Mouse (Mus musculus) liver, embryonic 14.5 days (tissue): ENCODE results near the gene Ank2. TPM values are rescaled to one million over a fixed set of nuclear protein-coding genes. Genes with fewer than 3 reads are reported as not detected.

ENCODE experiments used
- ATAC-seq: fragments of 200-750 bp; cut with Nextera tagmentation; 2 replicates; pipeline ENCODE4 v1.8.0; 2017; ENCODE audit warnings: moderate number of reproducible peaks, mild to moderate bottlenecking, moderate library complexity; ENCODE audit not compliant: insufficient read depth
- DNase-seq, 3 experiments: peaks; one replicate each; pipeline ENCODE4 v3.0.0-alpha.2; 2012 to 2013; ENCODE audit warnings: low read depth in 3 of 3, low spot score in 3 of 3
- H3K27ac ChIP-seq: fragments of 300-500 bp; sonication (generic); 2 replicates; pipeline ENCODE4 v1.5.1; 2014; ENCODE audit warnings: moderate library complexity, mild to moderate bottlenecking, control low read depth, inconsistent platforms
- H3K27me3 ChIP-seq: fragments of 300-500 bp; sonication (generic); 2 replicates; pipeline ENCODE4 v1.6.1; 2014; ENCODE audit warnings: mild to moderate bottlenecking, low read length, moderate library complexity; ENCODE audit not compliant: control insufficient read depth, insufficient read depth
- H3K36me3 ChIP-seq: fragments of 300-500 bp; sonication (generic); replicated peaks from 2 replicates; pipeline ENCODE4 v1.6.1; 2014; ENCODE audit warnings: low read depth; ENCODE audit not compliant: control insufficient read depth, insufficient read depth
- H3K4me1 ChIP-seq, 2 experiments: fragments of 200-500 bp in 1 of 2; fragments of 300-500 bp in 1 of 2; sonication (generic) in 1 of 2; replicated peaks; 2 replicates each; pipeline ENCODE4 v1.6.1; 2012 to 2014; ENCODE audit warnings: antibody characterized with exemption in 1 of 2, inconsistent platforms in 1 of 2, low read length in 1 of 2; ENCODE audit not compliant: control insufficient read depth in 2 of 2, insufficient read depth in 2 of 2
- H3K4me2 ChIP-seq: fragments of 300-500 bp; sonication (generic); 2 replicates; pipeline ENCODE4 v1.6.1; 2014; ENCODE audit warnings: low read depth, mild to moderate bottlenecking, control low read depth, moderate library complexity
- H3K4me3 ChIP-seq, 2 experiments: fragments of 200-500 bp in 1 of 2; fragments of 300-500 bp in 1 of 2; sonication (generic) in 1 of 2; 2 replicates each; pipeline ENCODE4 v1.5.1; 2012 to 2014; ENCODE audit warnings: low read depth in 2 of 2, low read length in 2 of 2, mild to moderate bottlenecking in 2 of 2, control low read depth in 1 of 2, inconsistent platforms in 1 of 2, moderate library complexity in 1 of 2; ENCODE audit not compliant: insufficient read depth in 1 of 2
- H3K9ac ChIP-seq: fragments of 300-500 bp; sonication (generic); replicated peaks from 2 replicates; pipeline ENCODE4 v1.6.1; 2014; ENCODE audit warnings: mild to moderate bottlenecking, control low read depth, moderate library complexity
- H3K9me3 ChIP-seq: fragments of 300-500 bp; sonication (generic); 2 replicates; pipeline ENCODE4 v1.6.1; 2016; ENCODE audit warnings: low read length, mixed read lengths; ENCODE audit not compliant: control insufficient read depth
- CTCF ChIP-seq: IDR thresholded peaks from 2 replicates; pipeline ENCODE4 v1.5.1; 2016; ENCODE audit warnings: antibody characterized with exemption, low read depth, control low read depth
- EP300 ChIP-seq: IDR thresholded peaks from 2 replicates; pipeline ENCODE4 v1.6.1; 2016; ENCODE audit warnings: antibody characterized with exemption, low read depth
- WGBS: fragments of 180-500 bp; shearing (Covaris S2); extraction: QIAGEN DNeasy Blood & Tissue Kit; methylation state at CpG from one replicate; pipeline ENCODE4 v1.1.7; 2014; ENCODE audit not compliant: insufficient replicate concordance; 5-methylcytosine and 5-hydroxymethylcytosine counted together
- polyA plus RNA-seq, 2 experiments: library from polyadenylated mRNA; depleted of rRNA in 1 of 2; stranded (reverse) in 1 of 2; unstranded in 1 of 2; fragments of >200 nt; fragmentation: Nextera tagmentation in 1 of 2; extraction: Ambion mirVana in 1 of 2; gene quantifications; 2 replicates each; pipeline versions ENCODE4 v1.2.1 to v1.2.3; 2012 to 2014

Gene Ank2
- polyA plus RNA-seq, 2 experiments: 4.8 to 5.2 TPM

- Histone ChIP-seq H3K27ac (no peak overlapping the region), H3K4me1 (no peaks in the 10 kb centered on the region), H3K4me3 (no peak overlapping the region), H3K4me2 (no peak overlapping the region), H3K9ac (no peak overlapping the region), H3K36me3 (no peaks in the 10 kb centered on the region), H3K27me3 (no peaks in the 10 kb centered on the region), H3K9me3 (no peaks in the 10 kb centered on the region)
- TF ChIP-seq EP300 (no peak), CTCF (no peak)
- WGBS: 67% methylated on average over 8 of the region's 9 CpGs
- no peak for ATAC-seq
- DNase-seq: no peak
Measured at GRCm38 (mm10) chr3:127140590-127140989, 358.6 kb downstream of the Ank2 start.

GRCm38 (mm10) chr3:127139638-127140037, 359.5 kb downstream of the Ank2 start:
- 54% methylated on average over 2 of the region's 2 CpGs for WGBS
- Histone ChIP-seq H3K36me3 (no peaks in the 10 kb centered on the region), H3K27ac (no peak overlapping the region), H3K27me3 (no peaks in the 10 kb centered on the region), H3K9ac (no peak overlapping the region), H3K4me2 (no peak overlapping the region), H3K4me3 (no peak overlapping the region), H3K9me3 (no peaks in the 10 kb centered on the region), H3K4me1 (no peaks in the 10 kb centered on the region)
- TF ChIP-seq EP300: no peak
- no peak for TF ChIP-seq CTCF
- ATAC-seq (no peak), DNase-seq (no peak)

- TF ChIP-seq CTCF: no peak
- TF ChIP-seq EP300: no peak
- Histone ChIP-seq H3K27ac (no peak overlapping the region), H3K4me1 (no peaks in the 10 kb centered on the region), H3K9me3 (no peaks in the 10 kb centered on the region), H3K4me2 (no peak overlapping the region), H3K9ac (no peak overlapping the region), H3K4me3 (no peak overlapping the region), H3K27me3 (no peaks in the 10 kb centered on the region), H3K36me3 (no peaks in the 10 kb centered on the region)
- DNase-seq (no peak), ATAC-seq (no peak)
- WGBS: 47% methylated on average over 5 of the region's 5 CpGs
Measured at GRCm38 (mm10) chr3:127137508-127137907, 361.6 kb downstream of the Ank2 start.

- H3K9me3 ChIP-seq: no peaks in the 10 kb centered on the region
- no peak overlapping the region for H3K27ac ChIP-seq
- H3K4me2 ChIP-seq: no peak overlapping the region
- TF ChIP-seq CTCF (no peak), EP300 (no peak)
- 55% methylated on average over 2 of the region's 2 CpGs for WGBS
- H3K9ac ChIP-seq: no peak overlapping the region
- DNase-seq: no peak
- H3K4me1 ChIP-seq: no peaks in the 10 kb centered on the region
- H3K36me3 ChIP-seq: no peaks in the 10 kb centered on the region
- no peaks in the 10 kb centered on the region for H3K27me3 ChIP-seq
- no peak overlapping the region for H3K4me3 ChIP-seq
- ATAC-seq: no peak
Measured at GRCm38 (mm10) chr3:127134062-127134461, 365.1 kb downstream of the Ank2 start.

DNA sequence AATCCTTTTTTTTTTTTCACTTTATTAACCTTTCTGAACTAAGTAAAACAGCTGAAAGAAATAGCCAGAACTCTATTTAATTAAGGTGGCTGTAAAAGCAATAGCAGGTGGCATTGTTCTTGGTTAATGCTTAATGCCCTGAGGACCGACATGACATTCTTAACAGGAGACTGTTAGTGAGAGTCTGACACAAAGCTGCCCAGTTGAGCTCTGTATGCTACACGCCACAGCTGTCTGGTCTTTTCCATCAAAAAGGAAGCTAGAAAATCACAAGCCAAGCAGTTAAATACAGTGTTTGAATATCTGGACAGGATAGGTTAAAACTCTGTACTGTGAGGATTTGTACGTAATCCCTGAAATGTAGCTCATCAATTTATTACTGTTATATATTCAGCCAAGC, 368.1 kb downstream of the Ank2 start:
- H3K9ac ChIP-seq: no peak overlapping the region
- no peak overlapping the region for H3K4me2 ChIP-seq
- ATAC-seq (no peak), DNase-seq (no peak)
- H3K36me3 ChIP-seq: no peaks in the 10 kb centered on the region
- no peak overlapping the region for H3K4me3 ChIP-seq
- no peak overlapping the region for H3K27ac ChIP-seq
- 66% methylated on average over 3 of the region's 3 CpGs for whole genome bisulfite sequencing
- TF ChIP-seq CTCF (no peak), EP300 (no peak)
- H3K9me3 ChIP-seq: no peaks in the 10 kb centered on the region
- peaks cover 0 to 4% of the 10 kb centered on the region in 2 experiments; a peak in 2 of 4 replicates for H3K4me1 ChIP-seq
- H3K27me3 ChIP-seq: no peaks in the 10 kb centered on the region
